Mouse (Mus musculus) testis, adult 2 months (tissue): ENCODE results near the gene Sema4d.

ENCODE experiments used
- CTCF ChIP-seq: fragments of 200-500 bp; IDR thresholded peaks from 2 replicates; pipeline ENCODE4 v1.5.1; 2012; ENCODE audit warnings: low read depth, mild to moderate bottlenecking, inconsistent platforms, low read length, moderate library complexity; ENCODE audit not compliant: control insufficient read depth, insufficient read depth, insufficient replicate concordance
- POLR2A ChIP-seq: fragments of 200-500 bp; IDR thresholded peaks from 2 replicates; pipeline ENCODE4 v1.6.1; 2012; ENCODE audit warnings: low read depth, mild to moderate bottlenecking, inconsistent platforms, low read length, moderate library complexity; ENCODE audit not compliant: control insufficient read depth

- TF ChIP-seq CTCF (no peak), POLR2A (no peak)
Measured at GRCm38 (mm10) chr13:51815865-51816504, 22.4 kb upstream of the Sema4d start.
